Mouse (Mus musculus): ENCODE measurements around the gene Prrc2c.
"Not testable (repeated sequence)": the region's sequence is repeated elsewhere in the genome, so short reads cannot be mapped to it uniquely, and the experiment has no call there.

Gene Prrc2c

GRCm38 (mm10) chr1:162693721-162694120, 46.6 kb downstream of the Prrc2c start:
- no peak for DNase-seq (ENCODE audit: inconsistent age in 2 of 2, low spot score in 1 of 2)

- peak; percentile 11 to 60 for DNase-seq (ENCODE audit: inconsistent age in 2 of 2, low spot score in 1 of 2)
Measured at GRCm38 (mm10) chr1:162665486-162666174, 74.7 kb downstream of the Prrc2c start.

- peak; percentile 70 to 91 for DNase-seq (ENCODE audit: inconsistent age in 2 of 2, low spot score in 1 of 2)
Measured at GRCm38 (mm10) chr1:162664826-162665475, 75.4 kb downstream of the Prrc2c start.

- DNase-seq (ENCODE audit: inconsistent age in 2 of 2, low spot score in 1 of 2): peak; percentile 47 to 80
Measured at GRCm38 (mm10) chr1:162660276-162660860, 80.0 kb downstream of the Prrc2c start.

DNA sequence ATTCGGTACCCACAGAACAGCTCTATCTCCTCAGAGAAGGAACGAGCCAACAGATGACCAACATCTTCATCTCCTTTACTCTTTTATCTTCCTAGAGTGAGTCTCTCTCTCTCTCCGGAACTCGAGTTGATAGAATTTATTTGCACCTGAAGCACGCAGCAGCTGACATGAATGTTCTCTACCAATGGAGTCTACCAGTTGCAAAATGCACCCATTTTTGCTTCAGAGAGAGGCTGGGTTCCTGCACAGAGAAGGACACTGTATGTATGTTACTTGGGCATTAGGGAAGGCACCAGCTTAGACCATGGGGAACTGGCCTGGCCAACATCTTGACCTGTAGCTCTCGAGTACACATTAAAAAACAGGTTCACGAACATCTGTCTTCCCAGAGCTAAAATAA, 82.2 kb downstream of the Prrc2c start, which contains the start of gene Myocos:
Gene Myocos, minus strand, starts transcription at position 101 of the 400 bp plus-strand sequence.
- no peak for DNase-seq (ENCODE audit: inconsistent age in 2 of 2, low spot score in 1 of 2)

GRCm38 (mm10) chr1:162648416-162648815, 91.9 kb downstream of the Prrc2c start:
- no peak for DNase-seq (ENCODE audit: inconsistent age in 2 of 2, low spot score in 1 of 2)

DNA sequence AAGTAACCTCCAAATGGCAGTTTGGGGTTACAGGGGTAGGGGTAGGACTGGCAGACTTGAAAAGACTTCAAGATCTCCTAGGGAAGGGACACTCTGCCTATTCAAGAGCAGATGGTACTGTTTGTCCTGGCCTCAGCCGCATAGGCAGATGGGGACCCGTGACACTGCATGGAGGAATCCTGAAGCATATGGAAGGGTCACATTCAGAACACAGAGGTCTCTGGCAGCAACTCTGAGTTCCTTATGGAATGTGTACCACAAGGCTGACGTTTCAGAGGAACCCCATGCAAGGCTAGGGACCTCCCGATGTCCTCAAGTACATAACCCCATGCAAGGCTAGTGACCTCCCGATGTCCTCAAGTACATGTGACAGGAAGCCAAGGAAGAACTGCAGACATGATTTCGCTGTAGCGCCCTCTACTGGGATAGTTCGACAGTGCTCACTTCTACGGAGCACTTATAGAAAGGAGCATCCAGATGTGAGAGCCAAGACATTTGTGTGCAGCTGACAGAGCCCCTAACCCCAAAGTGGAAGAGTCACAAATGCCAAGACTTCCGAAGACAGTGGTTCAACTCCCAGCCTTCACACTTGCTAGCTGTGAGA, 94.2 kb downstream of the Prrc2c start:
- DNase-seq (ENCODE audit: inconsistent age in 2 of 2, low spot score in 1 of 2): peak in 1 of 2 experiments; percentile 15

- peak in 1 of 2 experiments; percentile 72 for DNase-seq (ENCODE audit: inconsistent age in 2 of 2, low spot score in 1 of 2)
Measured at GRCm38 (mm10) chr1:162643752-162644151, 96.6 kb downstream of the Prrc2c start.

DNA sequence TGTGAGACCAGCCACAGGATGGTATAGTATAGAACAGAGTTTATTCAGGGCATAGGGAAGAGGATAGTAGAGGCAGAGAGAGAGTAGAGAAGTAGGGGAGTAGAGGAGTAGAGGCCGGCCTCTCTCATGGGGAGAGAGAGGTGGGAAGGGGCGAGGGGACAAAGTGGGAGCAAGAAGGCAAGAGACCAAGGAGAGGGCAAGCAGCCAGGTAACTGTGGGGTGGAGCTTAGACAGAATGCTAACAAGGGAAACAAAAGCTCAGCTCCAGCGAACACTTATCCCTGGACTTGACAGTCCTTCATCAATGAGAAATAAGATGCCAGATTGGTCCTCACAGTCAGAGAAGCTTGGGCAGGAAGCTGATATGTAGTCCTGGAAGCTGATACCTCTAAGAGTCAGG, 97.8 kb downstream of the Prrc2c start:
- DNase-seq (ENCODE audit: inconsistent age in 2 of 2, low spot score in 1 of 2): no peak

DNA sequence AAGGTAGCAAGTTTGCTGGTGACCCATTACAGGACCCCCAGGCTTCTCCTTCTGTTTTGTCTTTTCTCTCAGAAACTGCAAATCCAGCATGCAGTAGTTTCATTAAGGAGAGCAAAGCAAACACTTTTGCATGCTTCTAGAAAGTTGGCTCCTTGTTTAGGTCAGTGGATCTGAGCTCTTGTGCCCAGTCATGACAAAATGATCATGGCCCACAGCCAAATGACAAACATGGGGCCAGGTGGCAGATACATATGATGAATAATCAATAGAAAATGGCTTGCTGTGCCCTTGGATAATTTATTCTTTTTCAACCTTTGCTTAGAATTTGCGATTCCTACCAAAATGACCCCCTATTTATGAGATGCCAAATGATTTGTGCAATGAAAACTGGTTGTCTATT, 100.5 kb downstream of the Prrc2c start:
- DNase-seq (ENCODE audit: inconsistent age in 2 of 2, low spot score in 1 of 2): no peak

DNA sequence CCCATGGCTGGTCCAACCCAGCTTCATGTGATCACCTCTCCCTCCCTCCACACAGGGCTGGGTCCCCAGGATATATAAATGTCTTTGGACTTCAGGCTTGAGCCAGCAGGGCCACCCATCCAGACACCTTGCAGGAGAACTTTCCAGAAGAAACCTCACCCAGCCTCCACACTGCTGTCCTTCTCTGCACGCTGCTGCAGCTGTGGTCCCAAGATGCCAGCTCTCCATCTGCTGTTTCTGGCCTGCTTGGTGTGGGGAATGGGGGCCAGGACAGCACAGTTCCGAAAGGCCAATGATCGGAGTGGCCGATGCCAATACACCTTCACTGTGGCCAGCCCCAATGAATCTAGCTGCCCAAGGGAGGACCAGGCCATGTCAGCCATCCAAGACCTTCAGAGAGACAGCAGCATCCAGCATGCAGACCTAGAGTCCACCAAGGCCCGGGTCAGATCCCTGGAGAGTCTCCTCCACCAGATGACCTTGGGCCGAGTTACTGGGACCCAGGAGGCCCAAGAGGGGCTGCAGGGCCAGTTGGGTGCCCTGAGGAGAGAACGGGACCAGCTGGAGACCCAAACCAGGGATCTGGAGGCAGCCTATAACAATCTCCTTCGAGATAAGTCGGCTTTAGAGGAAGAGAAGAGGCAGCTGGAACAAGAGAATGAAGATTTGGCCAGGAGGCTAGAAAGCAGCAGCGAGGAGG, 101.2 kb downstream of the Prrc2c start, which contains the start of gene Myoc:
Gene Myoc, plus strand, starts transcription at position 105 of the 700 bp plus-strand sequence.
- DNase-seq (ENCODE audit: inconsistent age in 2 of 2, low spot score in 1 of 2): no peak

GRCm38 (mm10) chr1:162638535-162638934, 101.8 kb downstream of the Prrc2c start:
- DNase-seq (ENCODE audit: inconsistent age in 2 of 2, low spot score in 1 of 2): no peak

DNA sequence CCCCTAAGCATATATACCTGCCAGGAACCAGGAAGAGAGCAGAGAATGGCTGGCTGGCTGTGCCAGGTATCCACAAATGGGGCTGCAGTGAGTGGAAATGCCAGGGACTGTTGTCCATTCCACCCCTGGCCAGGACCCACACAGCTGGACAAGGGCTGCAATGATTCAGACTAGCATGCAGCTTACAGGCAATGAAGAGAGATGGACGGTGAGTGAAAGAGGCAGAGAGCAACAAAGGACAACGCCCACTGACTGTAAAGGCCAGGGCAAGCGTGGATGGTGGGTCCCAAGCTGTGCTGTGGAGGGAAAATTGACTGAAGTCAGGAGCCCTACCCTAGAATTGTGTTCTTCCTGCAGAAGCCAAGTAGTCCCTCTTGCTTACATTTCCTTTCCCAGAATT, 103.8 kb downstream of the Prrc2c start:
- DNase-seq (ENCODE audit: inconsistent age in 2 of 2, low spot score in 1 of 2): no peak

- DNase-seq (ENCODE audit: inconsistent age in 2 of 2, low spot score in 1 of 2): not testable (repeated sequence)
Measured at GRCm38 (mm10) chr1:162635291-162635931, 104.9 kb downstream of the Prrc2c start.

DNA sequence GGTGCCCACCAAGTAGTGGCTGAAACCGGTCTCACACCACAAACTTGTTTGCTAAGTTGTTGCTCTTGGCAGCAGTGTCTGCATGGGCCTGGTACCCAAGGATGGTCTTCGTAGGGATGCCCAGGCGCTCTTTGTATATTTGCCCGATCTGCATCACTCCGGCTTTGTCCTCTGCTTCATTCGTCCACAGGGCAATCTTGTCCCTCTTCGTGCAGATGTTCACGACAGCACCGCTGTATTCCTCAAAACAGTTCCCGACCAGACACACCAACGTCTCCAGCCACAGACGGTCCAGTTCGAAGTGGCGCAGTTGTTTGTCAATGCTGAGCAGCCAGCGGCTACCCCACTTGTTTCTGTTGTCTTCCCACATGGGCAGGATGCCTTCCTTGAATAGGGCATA, 112.0 kb downstream of the Prrc2c start:
- DNase-seq (ENCODE audit: inconsistent age in 2 of 2, low spot score in 1 of 2): not testable (repeated sequence)

GRCm38 (mm10) chr1:162627821-162628220, 112.5 kb downstream of the Prrc2c start:
- DNase-seq (ENCODE audit: inconsistent age in 2 of 2, low spot score in 1 of 2): not testable (repeated sequence)

GRCm38 (mm10) chr1:162625229-162625628, 115.1 kb downstream of the Prrc2c start:
- DNase-seq (ENCODE audit: inconsistent age in 2 of 2, low spot score in 1 of 2): no peak

DNA sequence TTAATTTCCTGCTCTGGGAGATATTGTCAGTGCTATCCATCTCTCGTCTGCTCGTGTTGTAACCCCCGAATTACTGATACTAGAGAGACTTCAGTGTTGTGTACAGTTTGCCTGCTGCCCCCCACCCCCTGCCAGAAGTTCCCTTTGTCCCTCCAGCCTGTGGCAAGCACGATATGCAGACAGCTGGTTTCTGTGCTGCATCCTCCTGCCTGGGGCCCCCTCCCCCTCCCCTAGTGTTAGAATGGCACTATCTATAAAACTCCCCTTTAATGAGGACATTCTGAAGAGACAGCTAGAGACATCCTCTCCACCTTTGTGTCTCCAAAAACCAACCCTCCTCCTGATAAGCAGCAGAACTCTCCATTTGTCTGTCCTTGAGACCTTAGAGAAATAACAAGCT, 116.5 kb downstream of the Prrc2c start:
- DNase-seq (ENCODE audit: inconsistent age in 2 of 2, low spot score in 1 of 2): no peak
